Mouse (Mus musculus) ES-E14 (cell line): ENCODE data around the gene Retreg3. TPM values are rescaled to one million over a fixed set of nuclear protein-coding genes. Genes with fewer than 3 reads are reported as not detected.
A peak's percentile ranks its signal among the peaks of the same experiment; 100 is the strongest.

ENCODE experiments used
- DNase-seq: peaks from one replicate; pipeline ENCODE4 v3.0.0-alpha.2; 2013; ENCODE audit warnings: low read depth, low spot score
- H3K27ac ChIP-seq: 2 replicates; pipeline ENCODE4 v1.5.1; 2012; ENCODE audit warnings: low read depth, mild to moderate bottlenecking, low read length, moderate library complexity, mixed read lengths; ENCODE audit not compliant: poor library complexity, insufficient read depth, severe bottlenecking
- H3K36me3 ChIP-seq: 2 replicates; pipeline ENCODE4 v1.6.1; 2012; ENCODE audit warnings: mild to moderate bottlenecking, low read length, moderate library complexity, mixed read lengths; ENCODE audit not compliant: control insufficient read depth, poor library complexity, insufficient read depth, severe bottlenecking
- H3K4me1 ChIP-seq, 2 experiments: fragments of 150-350 bp in 1 of 2; sonication (generic) in 1 of 2; 2 replicates each; pipeline ENCODE4 v1.6.1; 2012; ENCODE audit warnings: low read length in 2 of 2, mild to moderate bottlenecking in 1 of 2, mixed read lengths in 1 of 2; ENCODE audit not compliant: control insufficient read depth in 2 of 2, insufficient read depth in 2 of 2, poor library complexity in 1 of 2
- H3K4me3 ChIP-seq, 2 experiments: fragments of 150-350 bp in 1 of 2; sonication (generic) in 1 of 2; 2 replicates each; pipeline ENCODE4 v1.5.1; 2012; ENCODE audit warnings: low read length in 2 of 2, low read depth in 1 of 2, mild to moderate bottlenecking in 1 of 2, mixed read lengths in 1 of 2; ENCODE audit not compliant: insufficient read depth in 1 of 2, poor library complexity in 1 of 2, severe bottlenecking in 1 of 2
- H3K9ac ChIP-seq: 2 replicates; pipeline ENCODE4 v1.6.1; 2012; ENCODE audit warnings: low read depth, mild to moderate bottlenecking, low read length, mixed read lengths; ENCODE audit not compliant: poor library complexity, insufficient read depth, severe bottlenecking
- H3K9me3 ChIP-seq: fragments of 150-350 bp; sonication (generic); 2 replicates; pipeline ENCODE4 v1.6.1; 2012; ENCODE audit warnings: low read depth, mild to moderate bottlenecking, low read length; ENCODE audit not compliant: control insufficient read depth, insufficient read depth
- CHD2 ChIP-seq: IDR thresholded peaks from 2 replicates; pipeline ENCODE4 v1.6.1; 2014; ENCODE audit warnings: mild to moderate bottlenecking, low read depth, low read length, inconsistent platforms
- HCFC1 ChIP-seq: IDR thresholded peaks from 2 replicates; pipeline ENCODE4 v1.6.1; 2012; ENCODE audit warnings: low read length, inconsistent platforms, borderline replicate concordance; ENCODE audit not compliant: insufficient read depth
- MAFK ChIP-seq: IDR thresholded peaks from 2 replicates; pipeline ENCODE4 v1.6.1; 2014; ENCODE audit warnings: mild to moderate bottlenecking, low read depth, low read length, inconsistent platforms; ENCODE audit not compliant: insufficient read depth
- ZC3H11A ChIP-seq: IDR thresholded peaks from 2 replicates; pipeline ENCODE4 v1.6.1; 2012; ENCODE audit warnings: low read depth, mild to moderate bottlenecking, inconsistent platforms, low read length, borderline replicate concordance
- ZNF384 ChIP-seq: IDR thresholded peaks from 2 replicates; pipeline ENCODE4 v1.6.1; 2012; ENCODE audit warnings: low read depth, low read length, inconsistent platforms
- in situ Hi-C, 2 experiments: fragments of 600-800 bp; cut with MboI; formaldehyde crosslinking; loops; one replicate each; pipeline ENCODE4 v1.15.1; 2025; ENCODE audit warnings: low sequenced_read_pairs in 2 of 2, inconsistent platforms in 1 of 2; ENCODE audit not compliant: unreplicated experiment in 2 of 2
- total RNA-seq: library from RNA; depleted of rRNA; stranded (reverse); fragments of 300-350 nt; gene quantifications from 2 replicates; pipeline ENCODE4 v1.2.3, GENCODE M21; 2012

Gene Retreg3
- total RNA-seq, 1 experiment: 60.4 TPM

DNA sequence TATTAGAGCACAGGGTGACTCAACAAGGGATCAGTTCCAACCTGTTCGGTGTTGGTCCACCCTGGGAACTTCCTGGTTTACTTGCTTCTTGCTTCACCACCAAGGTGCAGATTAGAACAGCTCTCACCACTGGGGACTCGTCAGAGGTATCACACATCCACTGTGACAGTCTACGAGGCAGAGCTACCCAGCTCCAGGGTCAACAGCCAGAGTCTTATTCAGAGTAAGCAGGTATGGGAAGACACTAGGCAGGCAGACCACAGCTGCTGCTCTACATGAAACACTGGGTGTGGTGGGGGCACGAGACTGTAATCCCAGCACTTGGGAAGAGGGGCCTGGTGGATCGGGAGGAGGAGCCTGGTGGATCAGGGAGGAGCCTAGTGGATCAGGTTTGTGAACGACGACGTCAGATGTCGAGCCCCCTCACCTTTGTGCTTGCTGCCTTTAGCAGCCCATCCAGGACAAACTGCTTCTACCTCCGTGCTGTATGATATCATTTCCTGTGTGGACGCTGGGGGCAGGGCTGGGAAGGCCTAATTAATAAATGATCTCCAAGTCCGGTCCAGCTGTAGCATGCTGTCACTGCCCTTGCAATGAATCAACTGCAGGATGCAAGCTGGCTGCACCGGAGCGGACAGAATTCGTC lies 19.0 kb upstream of the Retreg3 start:
- Histone ChIP-seq H3K27ac (no peak overlapping the region), H3K9ac (peak overlapping the region; percentile 14; the same call in 1 of the 2 replicates), H3K4me1 (peaks cover 2 to 10% of the 10 kb centered on the region in 2 experiments; a peak in 1 of 4 replicates), H3K9me3 (no peaks in the 10 kb centered on the region), H3K4me3 (peak overlapping the region; percentile 2 to 42; a peak in 3 of 4 replicates), H3K36me3 (no peaks in the 10 kb centered on the region)
- peak; percentile 65 for DNase-seq
- in situ Hi-C loops: no loop called here
- TF ChIP-seq MAFK: no peak
- no peak for TF ChIP-seq ZC3H11A
- no peak for TF ChIP-seq ZNF384
- TF ChIP-seq HCFC1: no peak
- no peak for TF ChIP-seq CHD2

DNA sequence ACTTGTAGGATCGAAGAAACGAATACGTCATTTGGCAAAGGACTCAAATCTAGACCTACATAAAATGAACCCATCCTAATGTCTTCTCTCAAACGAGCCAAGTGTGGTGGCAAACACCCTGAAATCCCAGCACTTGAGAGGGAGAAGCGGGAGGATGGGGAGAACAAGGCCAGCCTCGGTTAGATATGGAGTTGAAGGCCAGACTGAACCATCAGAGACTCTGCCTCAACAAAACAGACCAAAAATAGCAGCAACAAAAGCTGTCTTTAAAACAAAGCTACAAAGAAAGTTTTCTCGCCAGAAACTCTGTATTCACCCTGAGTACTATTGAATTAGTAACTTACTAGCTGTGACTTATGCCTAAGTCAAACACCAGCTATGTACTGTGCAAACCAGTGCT lies 17.3 kb upstream of the Retreg3 start:
- DNase-seq: no peak
- H3K9me3 ChIP-seq: no peaks in the 10 kb centered on the region
- TF ChIP-seq CHD2: no peak
- TF ChIP-seq ZC3H11A: no peak
- TF ChIP-seq MAFK: no peak
- no peak for TF ChIP-seq HCFC1
- no peak for TF ChIP-seq ZNF384
- H3K36me3 ChIP-seq: no peaks in the 10 kb centered on the region
- no peak overlapping the region for H3K9ac ChIP-seq
- H3K4me3 ChIP-seq: no peak overlapping the region
- H3K4me1 ChIP-seq: peaks cover 2 to 8% of the 10 kb centered on the region in 2 experiments; a peak in 1 of 4 replicates
- in situ Hi-C loops: no loop called here
- H3K27ac ChIP-seq: no peak overlapping the region

DNA sequence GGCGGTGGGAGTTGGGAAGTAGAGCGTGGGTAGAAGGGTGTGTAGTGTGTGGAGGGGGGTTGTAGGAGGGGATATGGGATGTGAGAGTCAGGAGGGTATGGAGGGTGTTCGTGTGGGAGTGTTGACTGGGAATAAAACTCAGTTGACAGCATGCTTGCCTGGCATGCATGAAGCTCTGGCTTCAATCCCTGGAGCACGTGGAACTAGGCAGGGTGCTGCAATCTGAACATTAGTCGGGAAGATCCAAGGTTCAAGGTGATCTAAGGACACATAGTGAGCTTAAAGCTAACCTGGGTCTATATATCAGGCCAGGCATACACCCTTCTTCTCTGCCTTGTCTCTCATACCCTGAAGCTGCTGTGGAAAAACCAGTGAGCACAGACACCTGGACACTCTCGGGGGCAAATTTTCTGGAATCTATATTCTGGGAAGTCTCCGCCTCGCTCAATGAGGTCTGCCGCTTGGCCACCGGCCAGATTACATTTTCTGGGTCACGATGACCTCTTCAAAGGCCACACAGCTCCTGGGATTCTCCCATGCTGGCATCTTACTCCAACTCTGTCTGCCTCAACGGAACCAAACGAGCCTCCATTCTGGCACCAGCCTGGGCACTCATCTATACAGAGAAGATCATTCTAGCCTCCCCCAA lies 14.6 kb upstream of the Retreg3 start:
- in situ Hi-C loops: no loop called here
- H3K4me3 ChIP-seq: no peak overlapping the region
- TF ChIP-seq HCFC1 (no peak), CHD2 (no peak), ZC3H11A (no peak), ZNF384 (no peak), MAFK (no peak)
- peaks cover 2 to 4% of the 10 kb centered on the region in 2 experiments; a peak in 1 of 4 replicates for H3K4me1 ChIP-seq
- H3K9ac ChIP-seq: no peak overlapping the region
- DNase-seq: no peak
- no peaks in the 10 kb centered on the region for H3K9me3 ChIP-seq
- H3K36me3 ChIP-seq: no peaks in the 10 kb centered on the region
- no peak overlapping the region for H3K27ac ChIP-seq

DNA sequence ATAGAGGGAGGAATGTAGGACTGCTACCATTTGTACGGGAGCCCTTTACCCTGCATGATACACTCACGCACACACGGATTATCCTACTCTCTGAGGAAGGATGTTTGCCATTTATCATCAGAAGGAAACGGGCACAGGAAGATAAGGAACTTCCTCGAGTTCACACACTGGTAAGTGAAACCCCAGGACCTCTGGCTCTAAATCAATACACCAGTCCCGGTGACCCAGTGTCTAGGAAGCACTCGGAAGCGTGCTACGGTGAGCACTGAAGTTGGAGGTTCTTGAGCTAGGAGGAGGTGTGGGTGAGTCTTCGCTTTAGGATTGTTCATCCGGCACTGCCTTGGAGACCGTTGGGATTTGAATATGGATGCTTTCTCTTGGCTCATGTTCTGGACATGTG lies 13.3 kb upstream of the Retreg3 start:
- no peak overlapping the region for H3K27ac ChIP-seq
- no peak for DNase-seq
- no peaks in the 10 kb centered on the region for H3K9me3 ChIP-seq
- in situ Hi-C loops: no loop called here
- TF ChIP-seq CHD2 (no peak), ZC3H11A (no peak), MAFK (no peak), HCFC1 (no peak), ZNF384 (no peak)
- no peak overlapping the region for H3K4me3 ChIP-seq
- no peak overlapping the region for H3K9ac ChIP-seq
- peaks cover 0 to 2% of the 10 kb centered on the region in 2 experiments; a peak in 1 of 4 replicates for H3K4me1 ChIP-seq
- no peaks in the 10 kb centered on the region for H3K36me3 ChIP-seq
